Mouse (Mus musculus): ENCODE measurements at regions not wholly inside any gene's neighbourhood (a gene's known extent, or its start where the extent isn't known, plus 50 kb on each side); places are given as distances from the start of the nearest gene placed in this dataset.
A peak's percentile ranks its signal among the peaks of the same experiment; 100 is the strongest.

GRCm38 (mm10) chr15:51105359-51106008 lies 2779.2 kb upstream of the Gm7489 start:
- Histone ChIP-seq H3K4me3 (replicated peaks; ENCODE audit: low read length) (no peak overlapping the region), H3K4me2 (replicated peaks; ENCODE audit: low read depth, low read length, severe bottlenecking) (0 out of 2 replicates have a peak overlapping the region, but pooled peaks have one; percentile 13)
- no peak for DNase-seq (ENCODE audit: low spot score)

GRCm38 (mm10) chr15:51110186-51110585 lies 2774.5 kb upstream of the Gm7489 start:
- 71% methylated on average over 3 of the region's 3 CpGs for WGBS

More at GRCm38 (mm10) chr15:51105359-51106008, 2779.2 kb upstream of the Gm7489 start:
- Histone ChIP-seq H3K9me3 (ENCODE audit: control insufficient read depth, low read length) (no peaks in the 10 kb centered on the region), H3K36me3 (ENCODE audit: control insufficient read depth, insufficient read depth, low read length) (no peaks in the 10 kb centered on the region), H3K4me1 (ENCODE audit: control insufficient read depth, insufficient read depth, low read length) (peaks cover 10% of the 10 kb centered on the region), H3K9ac (ENCODE audit: low read depth, low read length, severe bottlenecking) (no peak overlapping the region), H3K27ac (replicated peaks; ENCODE audit: low read depth, low read length) (no peak overlapping the region), H3K27me3 (ENCODE audit: control insufficient read depth, insufficient read depth, low read length) (no peaks in the 10 kb centered on the region)
- ATAC-seq (ENCODE audit: low FRiP score, low read depth) = no peak
- TF ChIP-seq POLR2A (IDR thresholded peaks at IDR 0.05; ENCODE audit: borderline replicate concordance, extremely low read depth, insufficient read depth, insufficient read length) = no peak
- 53% methylated on average over 17 of the region's 17 CpGs for WGBS

GRCm38 (mm10) chr15:51125896-51126295 lies 2758.8 kb upstream of the Gm7489 start:
- 66% methylated on average over 2 of the region's 2 CpGs for WGBS
- ATAC-seq (ENCODE audit: low FRiP score, low read depth) (no peak), DNase-seq (ENCODE audit: low spot score) (no peak)
- TF ChIP-seq POLR2A (IDR thresholded peaks at IDR 0.05; ENCODE audit: borderline replicate concordance, extremely low read depth, insufficient read depth, insufficient read length) = no peak
- no peak overlapping the region for H3K27ac ChIP-seq (replicated peaks; ENCODE audit: low read depth, low read length)
- no peaks in the 10 kb centered on the region for H3K36me3 ChIP-seq (ENCODE audit: control insufficient read depth, insufficient read depth, low read length)
- no peak overlapping the region for H3K4me2 ChIP-seq (replicated peaks; ENCODE audit: low read depth, low read length, severe bottlenecking)
- H3K4me3 ChIP-seq (replicated peaks; ENCODE audit: low read length) = no peak overlapping the region
- no peaks in the 10 kb centered on the region for H3K27me3 ChIP-seq (ENCODE audit: control insufficient read depth, insufficient read depth, low read length)
- no peaks in the 10 kb centered on the region for H3K4me1 ChIP-seq (ENCODE audit: control insufficient read depth, insufficient read depth, low read length)
- H3K9me3 ChIP-seq (ENCODE audit: control insufficient read depth, low read length) = no peaks in the 10 kb centered on the region
- no peak overlapping the region for H3K9ac ChIP-seq (ENCODE audit: low read depth, low read length, severe bottlenecking)

More at GRCm38 (mm10) chr15:51110186-51110585, 2774.5 kb upstream of the Gm7489 start:
- Histone ChIP-seq H3K9ac (ENCODE audit: low read depth, low read length, severe bottlenecking) (no peak overlapping the region), H3K4me3 (replicated peaks; ENCODE audit: low read length) (no peak overlapping the region), H3K27ac (replicated peaks; ENCODE audit: low read depth, low read length) (no peak overlapping the region), H3K27me3 (ENCODE audit: control insufficient read depth, insufficient read depth, low read length) (no peaks in the 10 kb centered on the region), H3K4me2 (replicated peaks; ENCODE audit: low read depth, low read length, severe bottlenecking) (no peak overlapping the region), H3K4me1 (ENCODE audit: control insufficient read depth, insufficient read depth, low read length) (0 out of 2 replicates have a peak, but pooled peaks cover 3% of the 10 kb centered on the region), H3K36me3 (ENCODE audit: control insufficient read depth, insufficient read depth, low read length) (no peaks in the 10 kb centered on the region), H3K9me3 (ENCODE audit: control insufficient read depth, low read length) (no peaks in the 10 kb centered on the region)
- no peak for DNase-seq (ENCODE audit: low spot score)
- TF ChIP-seq POLR2A (IDR thresholded peaks at IDR 0.05; ENCODE audit: borderline replicate concordance, extremely low read depth, insufficient read depth, insufficient read length) = no peak
- no peak for ATAC-seq (ENCODE audit: low FRiP score, low read depth)

- Histone ChIP-seq H3K27me3 (ENCODE audit: control insufficient read depth, insufficient read depth, low read length) (no peaks in the 10 kb centered on the region), H3K4me2 (replicated peaks; ENCODE audit: low read depth, low read length, severe bottlenecking) (no peak overlapping the region), H3K9me3 (ENCODE audit: control insufficient read depth, low read length) (no peaks in the 10 kb centered on the region), H3K4me1 (ENCODE audit: control insufficient read depth, insufficient read depth, low read length) (no peaks in the 10 kb centered on the region; the same call in 1 of the 2 replicates), H3K36me3 (ENCODE audit: control insufficient read depth, insufficient read depth, low read length) (no peaks in the 10 kb centered on the region), H3K4me3 (replicated peaks; ENCODE audit: low read length) (no peak overlapping the region), H3K27ac (replicated peaks; ENCODE audit: low read depth, low read length) (no peak overlapping the region), H3K9ac (ENCODE audit: low read depth, low read length, severe bottlenecking) (no peak overlapping the region)
- ATAC-seq (ENCODE audit: low FRiP score, low read depth) (no peak), DNase-seq (ENCODE audit: low spot score) (no peak)
- no peak for TF ChIP-seq POLR2A (IDR thresholded peaks at IDR 0.05; ENCODE audit: borderline replicate concordance, extremely low read depth, insufficient read depth, insufficient read length)
- WGBS = 71% methylated on average over 4 of the region's 4 CpGs
Observed at GRCm38 (mm10) chr15:51131017-51131416, 2753.7 kb upstream of the Gm7489 start.

- Histone ChIP-seq H3K27me3 (ENCODE audit: control insufficient read depth, insufficient read depth, low read length) (no peaks in the 10 kb centered on the region), H3K4me3 (replicated peaks; ENCODE audit: low read length) (no peak overlapping the region), H3K27ac (replicated peaks; ENCODE audit: low read depth, low read length) (no peak overlapping the region), H3K9ac (ENCODE audit: low read depth, low read length, severe bottlenecking) (no peak overlapping the region), H3K4me2 (replicated peaks; ENCODE audit: low read depth, low read length, severe bottlenecking) (no peak overlapping the region), H3K4me1 (ENCODE audit: control insufficient read depth, insufficient read depth, low read length) (no peaks in the 10 kb centered on the region; the same call in 1 of the 2 replicates), H3K9me3 (ENCODE audit: control insufficient read depth, low read length) (no peaks in the 10 kb centered on the region), H3K36me3 (ENCODE audit: control insufficient read depth, insufficient read depth, low read length) (no peaks in the 10 kb centered on the region)
- no peak for TF ChIP-seq POLR2A (IDR thresholded peaks at IDR 0.05; ENCODE audit: borderline replicate concordance, extremely low read depth, insufficient read depth, insufficient read length)
- DNase-seq (ENCODE audit: low spot score) (no peak), ATAC-seq (ENCODE audit: low FRiP score, low read depth) (no peak)
- WGBS = 42% methylated on average over 1 of the region's 1 CpGs
Observed at GRCm38 (mm10) chr15:51136121-51136520, 2748.6 kb upstream of the Gm7489 start.

Measured in limb, embryonic 14.5 days (tissue).